Mouse (Mus musculus): ENCODE results near the gene Tenm1. TPM values are rescaled to one million over a fixed set of nuclear protein-coding genes. Genes with fewer than 3 reads are reported as not detected.

The Tenm1 gene
- total and polyA plus RNA-seq, 3 experiments, result not detected

GRCm38 (mm10) chrX:42512567-42512966 lies 916.4 kb downstream of the Tenm1 start:
- Histone ChIP-seq H3K36me3 (ENCODE audit: control insufficient read depth in 1 of 2, insufficient read depth in 2 of 2, low read length in 2 of 2) (no peaks in the 10 kb centered on the region), H3K27ac (ENCODE audit: control insufficient read depth, low read depth, low read length) (no peak overlapping the region), H3K4me3 (ENCODE audit: control insufficient read depth in 1 of 2, insufficient read depth in 1 of 2, low read depth in 2 of 2, low read length in 2 of 2) (no peak overlapping the region), H3K79me2 (ENCODE audit: control insufficient read depth, insufficient read depth, low read length, poor library complexity) (no peaks in the 10 kb centered on the region), H3K27me3 (ENCODE audit: control insufficient read depth in 1 of 2, insufficient read depth in 2 of 2, low read length in 2 of 2) (no peaks in the 10 kb centered on the region; a peak in 1 of 4 replicates), H3K9me3 (replicated peaks; ENCODE audit: insufficient read depth, low read length) (no peaks in the 10 kb centered on the region), H3K9ac (ENCODE audit: control insufficient read depth, low read depth, low read length, poor library complexity, severe bottlenecking) (no peak overlapping the region), H3K4me1 (ENCODE audit: control insufficient read depth in 1 of 2, insufficient read depth in 2 of 2, low read length in 2 of 2) (no peaks in the 10 kb centered on the region)
- TF ChIP-seq SIN3A (IDR thresholded peaks at IDR 0.05; ENCODE audit: low read length) (no peak), SMC3 (IDR thresholded peaks at IDR 0.05; ENCODE audit: low read depth, low read length) (peak; percentile 55), RAD21 (IDR thresholded peaks at IDR 0.05; ENCODE audit: low read depth, low read length) (peak; percentile 43), CTCF (IDR thresholded peaks at IDR 0.05 in 2 of 3, conservative IDR thresholded peaks at IDR 0.05 in 1 of 3; ENCODE audit: control insufficient read depth in 1 of 3, insufficient read depth in 1 of 3, low read depth in 2 of 3, low read length in 3 of 3, poor library complexity in 1 of 3, severe bottlenecking in 1 of 3) (peak; percentile 30 to 50 (median 45); a peak in 5 of 6 replicates), ZC3H11A (IDR thresholded peaks at IDR 0.05; ENCODE audit: low read depth, low read length) (0 out of 2 replicates have a peak, but pooled peaks have one; percentile 25), MAFK (IDR thresholded peaks at IDR 0.05; ENCODE audit: borderline replicate concordance, low read depth, low read length) (no peak)
- peak; percentile 29 for DNase-seq (ENCODE audit: low read depth, low spot score)

- Histone ChIP-seq H3K27me3 (ENCODE audit: control insufficient read depth in 1 of 2, insufficient read depth in 2 of 2, low read length in 2 of 2) (no peaks in the 10 kb centered on the region), H3K36me3 (ENCODE audit: control insufficient read depth in 1 of 2, insufficient read depth in 2 of 2, low read length in 2 of 2) (no peaks in the 10 kb centered on the region), H3K9me3 (replicated peaks; ENCODE audit: insufficient read depth, low read length) (no peaks in the 10 kb centered on the region), H3K79me2 (ENCODE audit: control insufficient read depth, insufficient read depth, low read length, poor library complexity) (no peaks in the 10 kb centered on the region), H3K4me1 (ENCODE audit: control insufficient read depth in 1 of 2, insufficient read depth in 2 of 2, low read length in 2 of 2) (no peaks in the 10 kb centered on the region), H3K4me3 (ENCODE audit: control insufficient read depth in 1 of 2, insufficient read depth in 1 of 2, low read depth in 2 of 2, low read length in 2 of 2) (no peak overlapping the region), H3K9ac (ENCODE audit: control insufficient read depth, low read depth, low read length, poor library complexity, severe bottlenecking) (no peak overlapping the region), H3K27ac (ENCODE audit: control insufficient read depth, low read depth, low read length) (no peak overlapping the region)
- no peak for TF ChIP-seq ELF1 (IDR thresholded peaks at IDR 0.05; ENCODE audit: low read depth, low read length)
- no peak for TF ChIP-seq ZC3H11A (IDR thresholded peaks at IDR 0.05; ENCODE audit: low read depth, low read length)
- TF ChIP-seq MAX (IDR thresholded peaks at IDR 0.05; ENCODE audit: low read length), result no peak
- no peak for TF ChIP-seq GATA1 (IDR thresholded peaks at IDR 0.05; ENCODE audit: low read depth, low read length)
- no peak for TF ChIP-seq SMC3 (IDR thresholded peaks at IDR 0.05; ENCODE audit: low read depth, low read length)
- no peak for TF ChIP-seq ZKSCAN1 (IDR thresholded peaks at IDR 0.05; ENCODE audit: low read depth, low read length)
- no peak for TF ChIP-seq BHLHE40 (IDR thresholded peaks at IDR 0.05; ENCODE audit: borderline replicate concordance, low read depth, low read length)
- TF ChIP-seq ZMIZ1 (IDR thresholded peaks at IDR 0.05; ENCODE audit: low read depth, low read length), result no peak
- TF ChIP-seq MYC (IDR thresholded peaks at IDR 0.05; ENCODE audit: low read depth, low read length), result no peak
- no peak for TF ChIP-seq KAT2A (conservative IDR thresholded peaks at IDR 0.05; ENCODE audit: low read depth, low read length)
- TF ChIP-seq MXI1 (IDR thresholded peaks at IDR 0.05; ENCODE audit: low read depth, low read length), result no peak
- no peak for DNase-seq (ENCODE audit: low read depth, low spot score)
Measured at GRCm38 (mm10) chrX:42511105-42511504, 917.8 kb downstream of the Tenm1 start.
